Mouse (Mus musculus) heart, postnatal 0 days (tissue): ENCODE measurements around the gene Ly6f.

ENCODE experiments used
- CTCF ChIP-seq: IDR thresholded peaks from 2 replicates; pipeline ENCODE4 v1.5.1; 2016; ENCODE audit warnings: antibody characterized with exemption, control low read depth, low read depth
- EP300 ChIP-seq: IDR thresholded peaks from 2 replicates; pipeline ENCODE4 v1.6.1; 2016; ENCODE audit warnings: antibody characterized with exemption, low read depth

GRCm38 (mm10) chr15:75318584-75318983 lies 50.4 kb downstream of the Ly6f start:
- TF ChIP-seq CTCF: no peak
- TF ChIP-seq EP300: no peak
